Mouse (Mus musculus) neural tube, embryonic 15.5 days (tissue): ENCODE measurements at regions not wholly inside any gene's neighbourhood (a gene's known extent, or its start where the extent isn't known, plus 50 kb on each side); places are given as distances from the start of the nearest gene placed in this dataset.

ENCODE experiments used
- ATAC-seq: fragments of 200-750 bp; cut with Nextera tagmentation; 2 replicates; pipeline ENCODE4 v1.8.0; 2017; ENCODE audit warnings: mild to moderate bottlenecking, moderate TSS enrichment, moderate library complexity; ENCODE audit not compliant: low FRiP score
- H3K27ac ChIP-seq: fragments of 300-500 bp; sonication (generic); replicated peaks from 2 replicates; pipeline ENCODE4 v1.5.1; 2015; ENCODE audit warnings: mild to moderate bottlenecking, inconsistent platforms
- H3K27me3 ChIP-seq: fragments of 300-500 bp; sonication (generic); replicated peaks from 2 replicates; pipeline ENCODE4 v1.6.1; 2015; ENCODE audit warnings: inconsistent platforms
- H3K36me3 ChIP-seq: fragments of 300-500 bp; sonication (generic); 2 replicates; pipeline ENCODE4 v1.6.1; 2015; ENCODE audit warnings: inconsistent platforms
- H3K4me1 ChIP-seq: fragments of 300-500 bp; sonication (generic); 2 replicates; pipeline ENCODE4 v1.6.1; 2015; ENCODE audit warnings: inconsistent platforms
- H3K4me2 ChIP-seq: fragments of 300-500 bp; sonication (generic); 2 replicates; pipeline ENCODE4 v1.6.1; 2015; ENCODE audit warnings: inconsistent platforms, mild to moderate bottlenecking, moderate library complexity
- H3K4me3 ChIP-seq: fragments of 300-500 bp; sonication (generic); replicated peaks from 2 replicates; pipeline ENCODE4 v1.5.1; 2015; ENCODE audit warnings: mild to moderate bottlenecking, inconsistent platforms
- H3K9ac ChIP-seq: fragments of 300-500 bp; sonication (generic); replicated peaks from 2 replicates; pipeline ENCODE4 v1.6.1; 2015; ENCODE audit warnings: mild to moderate bottlenecking, inconsistent platforms
- H3K9me3 ChIP-seq: fragments of 300-500 bp; sonication (generic); replicated peaks from 2 replicates; pipeline ENCODE4 v1.6.1; 2016; ENCODE audit warnings: inconsistent platforms
- WGBS: fragments of 180-500 bp; shearing (Covaris S2); methylation state at CpG from one replicate; pipeline ENCODE4 v1.1.7; 2015; ENCODE audit warnings: mixed read lengths; 5-methylcytosine and 5-hydroxymethylcytosine counted together

- 88% methylated on average over 1 of the region's 1 CpGs for WGBS
- H3K36me3 ChIP-seq = no peaks in the 10 kb centered on the region
- H3K9me3 ChIP-seq = no peaks in the 10 kb centered on the region
- H3K4me3 ChIP-seq = no peak overlapping the region
- H3K9ac ChIP-seq = no peak overlapping the region
- no peak overlapping the region for H3K4me2 ChIP-seq
- no peak overlapping the region for H3K27ac ChIP-seq
- H3K4me1 ChIP-seq = peaks cover 12% of the 10 kb centered on the region
- no peak for ATAC-seq
- 0 out of 2 replicates have a peak, but pooled peaks cover 2% of the 10 kb centered on the region for H3K27me3 ChIP-seq
These were observed 139.1 kb downstream of the Fam169b start for GRCm38 (mm10) chr7:68412786-68413185.
